Mouse (Mus musculus): ENCODE measurements around the gene Ccdc113. TPM values are rescaled to one million over a fixed set of nuclear protein-coding genes. Genes with fewer than 3 reads are reported as not detected.

Gene Ccdc113
- 0.70 and 1.0 TPM in 2 replicates for polyA plus RNA-seq (2014; fragmentation: Nextera tagmentation; extraction: Ambion mirVana)

GRCm38 (mm10) chr8:95533584-95534387, at the start of gene Ccdc113:
Gene Ccdc113, plus strand, starts transcription at chr8:95534085.
- Histone ChIP-seq H3K4me3 (ENCODE audit: low read length) (peak within 1 kb of the TSS; percentile 41), H3K27me3 (ENCODE audit: control insufficient read depth, insufficient read depth, low read length) (no peaks in the 10 kb centered on the region), H3K4me2 (replicated peaks; ENCODE audit: low read depth, low read length) (peak within 1 kb of the TSS; percentile 69), H3K9me3 (ENCODE audit: control insufficient read depth, low read length) (no peaks in the 10 kb centered on the region), H3K27ac (ENCODE audit: low read depth, low read length) (no peak within 1 kb of the TSS), H3K4me1 (ENCODE audit: control insufficient read depth, insufficient read depth, low read length) (no peaks in the 10 kb centered on the region), H3K9ac (ENCODE audit: low read depth, low read length) (peak within 1 kb of the TSS; percentile 32; the same call in 1 of the 2 replicates), H3K36me3 (ENCODE audit: control insufficient read depth, insufficient read depth, low read length) (no peaks in the 10 kb centered on the region)
- peak; percentile 91 for ATAC-seq (ENCODE audit: low FRiP score, low TSS enrichment)
- WGBS, result 7% methylated on average over 33 of the region's 33 CpGs

GRCm38 (mm10) chr8:95487800-95488697, 45.8 kb upstream of the Ccdc113 start:
- ATAC-seq (ENCODE audit: low FRiP score, low TSS enrichment), result peak; percentile 54
- peak overlapping the region; percentile 98 for H3K4me3 ChIP-seq (ENCODE audit: low read length)
- no peak overlapping the region for H3K27ac ChIP-seq (ENCODE audit: low read depth, low read length)
- peaks cover 11% of the 10 kb centered on the region; the same call in 1 of the 2 replicates for H3K4me1 ChIP-seq (ENCODE audit: control insufficient read depth, insufficient read depth, low read length)
- H3K4me2 ChIP-seq (replicated peaks; ENCODE audit: low read depth, low read length), result peak overlapping the region; percentile 61
- no peaks in the 10 kb centered on the region for H3K27me3 ChIP-seq (ENCODE audit: control insufficient read depth, insufficient read depth, low read length)
- peak overlapping the region; percentile 94 for H3K9ac ChIP-seq (ENCODE audit: low read depth, low read length)
- no peaks in the 10 kb centered on the region for H3K9me3 ChIP-seq (ENCODE audit: control insufficient read depth, low read length)
- under 1% methylated on average over 55 of the region's 95 CpGs for WGBS
- H3K36me3 ChIP-seq (ENCODE audit: control insufficient read depth, insufficient read depth, low read length), result peaks cover 34% of the 10 kb centered on the region

- H3K27me3 ChIP-seq (ENCODE audit: control insufficient read depth, insufficient read depth, low read length), result no peaks in the 10 kb centered on the region
- peak; percentile 92 for ATAC-seq (ENCODE audit: low FRiP score, low TSS enrichment)
- H3K9me3 ChIP-seq (ENCODE audit: control insufficient read depth, low read length), result no peaks in the 10 kb centered on the region
- H3K27ac ChIP-seq (ENCODE audit: low read depth, low read length), result no peak overlapping the region
- H3K9ac ChIP-seq (ENCODE audit: low read depth, low read length), result peak overlapping the region; percentile 94
- 3% methylated on average over 19 of the region's 42 CpGs for WGBS
- peaks cover 27% of the 10 kb centered on the region for H3K36me3 ChIP-seq (ENCODE audit: control insufficient read depth, insufficient read depth, low read length)
- H3K4me3 ChIP-seq (ENCODE audit: low read length), result peak overlapping the region; percentile 98
- H3K4me1 ChIP-seq (ENCODE audit: control insufficient read depth, insufficient read depth, low read length), result peaks cover 11% of the 10 kb centered on the region; the same call in 1 of the 2 replicates
- H3K4me2 ChIP-seq (replicated peaks; ENCODE audit: low read depth, low read length), result peak overlapping the region; percentile 58
Observed at GRCm38 (mm10) chr8:95488698-95489332, 45.1 kb upstream of the Ccdc113 start.

DNA sequence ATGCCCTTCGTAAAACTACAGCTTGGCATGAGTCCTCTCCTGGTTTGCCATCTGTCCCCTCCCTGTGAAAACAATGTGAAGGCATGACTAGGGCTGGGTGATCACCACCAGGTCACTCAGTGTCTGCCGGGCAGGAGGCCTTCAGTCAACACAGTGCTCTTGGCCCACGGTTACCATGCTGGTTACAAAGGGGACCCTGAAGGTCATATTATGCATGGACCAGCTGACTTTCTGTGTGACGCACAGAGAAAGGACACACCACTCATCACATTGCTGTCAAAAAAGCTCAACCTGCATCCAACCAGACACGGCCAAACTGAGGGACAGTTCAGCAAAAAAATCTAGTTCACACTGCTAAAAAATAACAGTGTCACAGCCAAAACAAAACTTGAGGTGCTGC, 43.9 kb upstream of the Ccdc113 start, which contains the start of gene Csnk2a2:
Csnk2a2 (minus strand) TSS at position 34 of the 400 bp plus-strand sequence.
- H3K4me1 ChIP-seq (ENCODE audit: control insufficient read depth, insufficient read depth, low read length), result peaks cover 11% of the 10 kb centered on the region; the same call in 1 of the 2 replicates
- H3K9ac ChIP-seq (ENCODE audit: low read depth, low read length), result peak within 1 kb of the TSS; percentile 94; the same call in 1 of the 2 replicates
- 82% methylated on average over 5 of the region's 5 CpGs for WGBS
- ATAC-seq (ENCODE audit: low FRiP score, low TSS enrichment), result no peak
- H3K4me2 ChIP-seq (replicated peaks; ENCODE audit: low read depth, low read length), result peak within 1 kb of the TSS; percentile 58
- peaks cover 15% of the 10 kb centered on the region for H3K36me3 ChIP-seq (ENCODE audit: control insufficient read depth, insufficient read depth, low read length)
- H3K9me3 ChIP-seq (ENCODE audit: control insufficient read depth, low read length), result no peaks in the 10 kb centered on the region
- H3K27ac ChIP-seq (ENCODE audit: low read depth, low read length), result no peak within 1 kb of the TSS
- peak within 1 kb of the TSS; percentile 98 for H3K4me3 ChIP-seq (ENCODE audit: low read length)
- no peaks in the 10 kb centered on the region for H3K27me3 ChIP-seq (ENCODE audit: control insufficient read depth, insufficient read depth, low read length)

DNA sequence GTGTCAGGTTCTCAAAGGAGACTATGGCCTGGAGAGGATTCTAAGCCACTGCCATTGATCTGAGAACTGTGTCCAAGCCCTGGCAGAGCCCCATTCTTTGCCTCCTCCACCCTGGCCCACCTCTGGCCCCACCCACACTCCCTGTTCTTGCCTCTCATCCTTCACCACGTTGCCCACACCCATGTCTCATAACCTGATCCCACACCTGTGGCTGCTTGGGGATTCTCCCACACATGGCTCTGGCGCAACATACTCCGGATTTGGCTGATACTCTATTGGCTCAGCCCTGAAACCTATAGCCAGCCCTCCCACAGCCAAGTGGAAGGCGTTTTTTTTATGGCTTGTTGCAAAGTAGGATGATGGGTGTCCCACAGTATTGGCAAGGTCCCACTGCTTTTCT, 41.8 kb upstream of the Ccdc113 start:
- no peak overlapping the region for H3K9ac ChIP-seq (ENCODE audit: low read depth, low read length)
- H3K4me2 ChIP-seq (replicated peaks; ENCODE audit: low read depth, low read length), result no peak overlapping the region
- no peaks in the 10 kb centered on the region for H3K36me3 ChIP-seq (ENCODE audit: control insufficient read depth, insufficient read depth, low read length)
- 54% methylated on average over 4 of the region's 4 CpGs for WGBS
- no peaks in the 10 kb centered on the region for H3K27me3 ChIP-seq (ENCODE audit: control insufficient read depth, insufficient read depth, low read length)
- ATAC-seq (ENCODE audit: low FRiP score, low TSS enrichment), result no peak
- no peak overlapping the region for H3K4me3 ChIP-seq (ENCODE audit: low read length)
- H3K4me1 ChIP-seq (ENCODE audit: control insufficient read depth, insufficient read depth, low read length), result peaks cover 11% of the 10 kb centered on the region; the same call in 1 of the 2 replicates
- H3K27ac ChIP-seq (ENCODE audit: low read depth, low read length), result no peak overlapping the region
- no peaks in the 10 kb centered on the region for H3K9me3 ChIP-seq (ENCODE audit: control insufficient read depth, low read length)

DNA sequence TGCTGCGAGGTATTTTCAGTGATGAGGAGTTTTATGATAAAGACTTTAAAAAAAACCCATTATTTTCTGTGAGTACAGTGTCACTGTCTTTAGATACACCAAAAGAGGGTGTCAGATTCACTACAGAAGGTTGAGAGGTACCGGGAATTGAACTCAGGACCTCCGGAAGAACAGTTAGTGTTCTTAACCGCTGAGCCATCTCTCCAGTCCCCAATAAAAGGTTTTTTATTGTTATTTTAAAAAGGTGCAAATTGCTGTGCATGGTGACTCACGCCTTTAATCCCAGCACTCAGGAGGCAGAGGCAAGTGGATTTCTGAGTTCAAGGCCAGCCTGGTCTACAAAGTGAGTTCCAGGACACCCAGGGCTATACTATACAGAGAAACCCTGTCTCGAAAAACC, 38.4 kb upstream of the Ccdc113 start:
- Histone ChIP-seq H3K36me3 (ENCODE audit: control insufficient read depth, insufficient read depth, low read length) (no peaks in the 10 kb centered on the region), H3K27me3 (ENCODE audit: control insufficient read depth, insufficient read depth, low read length) (no peaks in the 10 kb centered on the region), H3K27ac (ENCODE audit: low read depth, low read length) (no peak overlapping the region), H3K4me3 (ENCODE audit: low read length) (no peak overlapping the region), H3K4me1 (ENCODE audit: control insufficient read depth, insufficient read depth, low read length) (no peaks in the 10 kb centered on the region), H3K9ac (ENCODE audit: low read depth, low read length) (no peak overlapping the region), H3K4me2 (replicated peaks; ENCODE audit: low read depth, low read length) (no peak overlapping the region), H3K9me3 (ENCODE audit: control insufficient read depth, low read length) (no peaks in the 10 kb centered on the region)
- 85% methylated on average over 6 of the region's 6 CpGs for WGBS
- ATAC-seq (ENCODE audit: low FRiP score, low TSS enrichment), result no peak

DNA sequence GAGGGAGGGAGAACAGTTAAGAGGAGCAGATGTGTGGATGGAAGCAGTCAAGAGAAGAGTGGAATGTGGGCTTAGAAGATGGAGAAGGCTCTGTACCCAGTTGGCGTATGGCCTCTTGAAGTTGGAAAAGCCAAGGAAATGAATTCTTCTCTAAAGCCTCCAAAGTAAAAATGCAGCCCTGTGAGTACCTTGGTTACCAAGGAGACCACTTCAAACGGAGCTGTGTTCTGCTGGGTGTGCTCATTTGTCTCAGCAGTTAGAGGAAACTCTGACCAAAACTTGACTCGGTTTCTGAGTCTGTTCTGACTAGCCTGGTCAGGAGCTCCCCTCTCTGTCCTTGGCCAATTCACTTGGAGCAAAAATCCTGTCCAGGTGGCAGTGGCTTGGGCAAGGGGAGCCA, 37.5 kb upstream of the Ccdc113 start:
- WGBS, result 47% methylated on average over 3 of the region's 3 CpGs
- no peak overlapping the region for H3K4me3 ChIP-seq (ENCODE audit: low read length)
- no peak overlapping the region for H3K4me2 ChIP-seq (replicated peaks; ENCODE audit: low read depth, low read length)
- no peaks in the 10 kb centered on the region for H3K9me3 ChIP-seq (ENCODE audit: control insufficient read depth, low read length)
- no peaks in the 10 kb centered on the region for H3K4me1 ChIP-seq (ENCODE audit: control insufficient read depth, insufficient read depth, low read length)
- no peaks in the 10 kb centered on the region for H3K27me3 ChIP-seq (ENCODE audit: control insufficient read depth, insufficient read depth, low read length)
- H3K36me3 ChIP-seq (ENCODE audit: control insufficient read depth, insufficient read depth, low read length), result no peaks in the 10 kb centered on the region
- H3K27ac ChIP-seq (ENCODE audit: low read depth, low read length), result no peak overlapping the region
- ATAC-seq (ENCODE audit: low FRiP score, low TSS enrichment), result no peak
- H3K9ac ChIP-seq (ENCODE audit: low read depth, low read length), result no peak overlapping the region

DNA sequence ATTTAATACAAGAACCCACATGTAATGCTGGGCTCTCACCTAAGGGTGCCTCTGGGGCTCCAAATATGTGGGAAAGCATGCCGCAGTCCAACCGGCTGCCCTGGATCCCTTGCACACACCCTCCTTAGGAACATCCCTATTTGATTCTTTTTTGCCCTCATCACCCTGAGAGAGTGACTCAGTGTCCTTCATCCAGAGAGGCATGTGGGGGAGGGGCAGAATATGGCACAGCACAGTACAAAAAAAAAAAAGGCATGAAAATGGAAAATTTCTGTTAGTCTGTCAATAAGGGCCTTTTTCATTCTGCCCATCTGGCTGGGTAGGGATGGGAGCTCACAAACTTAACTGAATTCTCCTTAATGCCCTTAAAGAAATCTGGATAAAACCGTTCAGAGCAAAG, 36.1 kb upstream of the Ccdc113 start:
- no peaks in the 10 kb centered on the region for H3K36me3 ChIP-seq (ENCODE audit: control insufficient read depth, insufficient read depth, low read length)
- WGBS, result 88% methylated on average over 3 of the region's 3 CpGs
- no peak overlapping the region for H3K9ac ChIP-seq (ENCODE audit: low read depth, low read length)
- H3K4me1 ChIP-seq (ENCODE audit: control insufficient read depth, insufficient read depth, low read length), result no peaks in the 10 kb centered on the region
- H3K4me3 ChIP-seq (ENCODE audit: low read length), result no peak overlapping the region
- no peak overlapping the region for H3K27ac ChIP-seq (ENCODE audit: low read depth, low read length)
- no peak overlapping the region for H3K4me2 ChIP-seq (replicated peaks; ENCODE audit: low read depth, low read length)
- no peaks in the 10 kb centered on the region for H3K27me3 ChIP-seq (ENCODE audit: control insufficient read depth, insufficient read depth, low read length)
- no peak for ATAC-seq (ENCODE audit: low FRiP score, low TSS enrichment)
- H3K9me3 ChIP-seq (ENCODE audit: control insufficient read depth, low read length), result no peaks in the 10 kb centered on the region

Measured in kidney, embryonic 14.5 days (tissue).